Mouse (Mus musculus): ENCODE measurements around the gene Med13l. TPM values are rescaled to one million over a fixed set of nuclear protein-coding genes. Genes with fewer than 3 reads are reported as not detected.

Gene Med13l
- total and polyA plus RNA-seq, 2 experiments: 4.2 to 5.0 TPM

GRCm38 (mm10) chr5:118751446-118752179, 191.1 kb downstream of the Med13l start:
- Histone ChIP-seq H3K27ac (replicated peaks; ENCODE audit: insufficient read depth, low read depth, low read length) (no peak overlapping the region), H3K4me1 (ENCODE audit: control insufficient read depth, insufficient read depth, low read length) (no peaks in the 10 kb centered on the region), H3K9ac (ENCODE audit: low read depth, low read length) (no peak overlapping the region), H3K4me3 (ENCODE audit: insufficient read depth, low read depth, low read length) (no peak overlapping the region), H3K27me3 (ENCODE audit: control insufficient read depth, insufficient read depth, low read length) (no peaks in the 10 kb centered on the region), H3K36me3 (ENCODE audit: control insufficient read depth, insufficient read depth, low read length) (peaks cover 33% of the 10 kb centered on the region), H3K79me2 (ENCODE audit: control insufficient read depth, insufficient read depth, low read length) (no peaks in the 10 kb centered on the region)
- 88% methylated on average over 13 of the region's 13 CpGs for WGBS
- TF ChIP-seq CTCF (IDR thresholded peaks at IDR 0.05; ENCODE audit: low read depth, low read length): no peak
- TF ChIP-seq POLR2A (IDR thresholded peaks at IDR 0.05; ENCODE audit: extremely low read depth, insufficient read depth, low read length): no peak
- DNase-seq (ENCODE audit: extremely low read depth, low read depth, low spot score): no peak

- Histone ChIP-seq H3K4me3 (ENCODE audit: insufficient read depth, low read depth, low read length) (no peak overlapping the region), H3K36me3 (ENCODE audit: control insufficient read depth, insufficient read depth, low read length) (peaks cover 30% of the 10 kb centered on the region; the same call in 1 of the 2 replicates), H3K27ac (replicated peaks; ENCODE audit: insufficient read depth, low read depth, low read length) (no peak overlapping the region), H3K4me1 (ENCODE audit: control insufficient read depth, insufficient read depth, low read length) (no peaks in the 10 kb centered on the region), H3K9ac (ENCODE audit: low read depth, low read length) (no peak overlapping the region), H3K79me2 (ENCODE audit: control insufficient read depth, insufficient read depth, low read length) (no peaks in the 10 kb centered on the region), H3K27me3 (ENCODE audit: control insufficient read depth, insufficient read depth, low read length) (no peaks in the 10 kb centered on the region)
- WGBS: 76% methylated on average over 3 of the region's 3 CpGs
- TF ChIP-seq POLR2A (IDR thresholded peaks at IDR 0.05; ENCODE audit: extremely low read depth, insufficient read depth, low read length) (no peak), CTCF (IDR thresholded peaks at IDR 0.05; ENCODE audit: low read depth, low read length) (no peak)
- DNase-seq (ENCODE audit: extremely low read depth, low read depth, low spot score): no peak
Measured at GRCm38 (mm10) chr5:118752868-118753267, 192.4 kb downstream of the Med13l start.

- 91% methylated on average over 10 of the region's 10 CpGs for WGBS
- Histone ChIP-seq H3K27ac (replicated peaks; ENCODE audit: insufficient read depth, low read depth, low read length) (no peak overlapping the region), H3K4me1 (ENCODE audit: control insufficient read depth, insufficient read depth, low read length) (no peaks in the 10 kb centered on the region), H3K27me3 (ENCODE audit: control insufficient read depth, insufficient read depth, low read length) (no peaks in the 10 kb centered on the region), H3K36me3 (ENCODE audit: control insufficient read depth, insufficient read depth, low read length) (peaks cover 30% of the 10 kb centered on the region; the same call in 1 of the 2 replicates), H3K9ac (ENCODE audit: low read depth, low read length) (no peak overlapping the region), H3K4me3 (ENCODE audit: insufficient read depth, low read depth, low read length) (no peak overlapping the region), H3K79me2 (ENCODE audit: control insufficient read depth, insufficient read depth, low read length) (no peaks in the 10 kb centered on the region)
- DNase-seq (ENCODE audit: extremely low read depth, low read depth, low spot score): no peak
- TF ChIP-seq CTCF (IDR thresholded peaks at IDR 0.05; ENCODE audit: low read depth, low read length): no peak
- no peak for TF ChIP-seq POLR2A (IDR thresholded peaks at IDR 0.05; ENCODE audit: extremely low read depth, insufficient read depth, low read length)
Measured at GRCm38 (mm10) chr5:118753471-118754044, 193.1 kb downstream of the Med13l start.

GRCm38 (mm10) chr5:118754191-118754759, 193.8 kb downstream of the Med13l start:
- TF ChIP-seq POLR2A (IDR thresholded peaks at IDR 0.05; ENCODE audit: extremely low read depth, insufficient read depth, low read length) (no peak), CTCF (IDR thresholded peaks at IDR 0.05; ENCODE audit: low read depth, low read length) (no peak)
- no peaks in the 10 kb centered on the region for H3K4me1 ChIP-seq (ENCODE audit: control insufficient read depth, insufficient read depth, low read length)
- no peak overlapping the region for H3K27ac ChIP-seq (replicated peaks; ENCODE audit: insufficient read depth, low read depth, low read length)
- 94% methylated on average over 4 of the region's 4 CpGs for WGBS
- no peaks in the 10 kb centered on the region for H3K79me2 ChIP-seq (ENCODE audit: control insufficient read depth, insufficient read depth, low read length)
- H3K27me3 ChIP-seq (ENCODE audit: control insufficient read depth, insufficient read depth, low read length): no peaks in the 10 kb centered on the region
- DNase-seq (ENCODE audit: extremely low read depth, low read depth, low spot score): no peak
- H3K9ac ChIP-seq (ENCODE audit: low read depth, low read length): no peak overlapping the region
- peaks cover 31% of the 10 kb centered on the region; the same call in 1 of the 2 replicates for H3K36me3 ChIP-seq (ENCODE audit: control insufficient read depth, insufficient read depth, low read length)
- H3K4me3 ChIP-seq (ENCODE audit: insufficient read depth, low read depth, low read length): no peak overlapping the region

- Histone ChIP-seq H3K27me3 (ENCODE audit: control insufficient read depth, insufficient read depth, low read length) (no peaks in the 10 kb centered on the region), H3K36me3 (ENCODE audit: control insufficient read depth, insufficient read depth, low read length) (peaks cover 25% of the 10 kb centered on the region; the same call in 1 of the 2 replicates), H3K9ac (ENCODE audit: low read depth, low read length) (no peak overlapping the region), H3K4me1 (ENCODE audit: control insufficient read depth, insufficient read depth, low read length) (no peaks in the 10 kb centered on the region), H3K79me2 (ENCODE audit: control insufficient read depth, insufficient read depth, low read length) (no peaks in the 10 kb centered on the region), H3K4me3 (ENCODE audit: insufficient read depth, low read depth, low read length) (no peak overlapping the region), H3K27ac (replicated peaks; ENCODE audit: insufficient read depth, low read depth, low read length) (no peak overlapping the region)
- no peak for DNase-seq (ENCODE audit: extremely low read depth, low read depth, low spot score)
- TF ChIP-seq POLR2A (IDR thresholded peaks at IDR 0.05; ENCODE audit: extremely low read depth, insufficient read depth, low read length) (no peak), CTCF (IDR thresholded peaks at IDR 0.05; ENCODE audit: low read depth, low read length) (peak; percentile 27; the same call in 1 of the 2 replicates)
- 63% methylated on average over 2 of the region's 2 CpGs for WGBS
Measured at GRCm38 (mm10) chr5:118756078-118756477, 195.6 kb downstream of the Med13l start.

Data from liver, adult 2 months (tissue).